Mouse (Mus musculus) MEL (cell line): ENCODE results near the gene Brsk2. TPM values are rescaled to one million over a fixed set of nuclear protein-coding genes. Genes with fewer than 3 reads are reported as not detected.

Experiments
- DNase-seq: peaks from one replicate; pipeline ENCODE4 v3.0.0; 2011; ENCODE audit warnings: low read depth, low spot score
- H3K27ac ChIP-seq: 2 replicates; pipeline ENCODE4 v1.5.1; 2012; ENCODE audit warnings: low read depth, mild to moderate bottlenecking, control low read depth, low read length, moderate library complexity; ENCODE audit not compliant: control insufficient read depth
- H3K27me3 ChIP-seq, 2 experiments: fragments of 150-350 bp in 1 of 2; sonication (generic) in 1 of 2; 2 replicates each; pipeline ENCODE4 v1.6.1; 2012; ENCODE audit warnings: low read length in 2 of 2, mild to moderate bottlenecking in 2 of 2, improper control_type of control experiment in 1 of 2, moderate library complexity in 1 of 2; ENCODE audit not compliant: insufficient read depth in 2 of 2, control insufficient read depth in 1 of 2
- H3K36me3 ChIP-seq, 2 experiments: 2 replicates each; pipeline ENCODE4 v1.6.1; 2012 to 2014; ENCODE audit warnings: low read length in 2 of 2, improper control_type of control experiment in 1 of 2, inconsistent platforms in 1 of 2, mild to moderate bottlenecking in 1 of 2; ENCODE audit not compliant: insufficient read depth in 2 of 2, control insufficient read depth in 1 of 2
- H3K4me1 ChIP-seq, 2 experiments: fragments of 150-350 bp in 1 of 2; sonication (generic) in 1 of 2; 2 replicates each; pipeline ENCODE4 v1.6.1; 2012; ENCODE audit warnings: low read length in 2 of 2, improper control_type of control experiment in 1 of 2, mild to moderate bottlenecking in 1 of 2; ENCODE audit not compliant: insufficient read depth in 2 of 2, control insufficient read depth in 1 of 2
- H3K4me3 ChIP-seq, 2 experiments: fragments of 150-350 bp in 1 of 2; sonication (generic) in 1 of 2; 2 replicates each; pipeline ENCODE4 v1.5.1; 2012; ENCODE audit warnings: low read depth in 2 of 2, low read length in 2 of 2, mild to moderate bottlenecking in 2 of 2, moderate library complexity in 2 of 2, control low read depth in 1 of 2, improper control_type of control experiment in 1 of 2; ENCODE audit not compliant: control insufficient read depth in 1 of 2, insufficient read depth in 1 of 2
- H3K79me2 ChIP-seq: 2 replicates; pipeline ENCODE4 v1.6.1; 2012; ENCODE audit warnings: mild to moderate bottlenecking, low read length, moderate library complexity; ENCODE audit not compliant: control insufficient read depth, poor library complexity, insufficient read depth
- H3K9ac ChIP-seq: 2 replicates; pipeline ENCODE4 v1.6.1; 2012; ENCODE audit warnings: low read depth, mild to moderate bottlenecking, control low read depth, low read length, moderate library complexity; ENCODE audit not compliant: control insufficient read depth, poor library complexity, severe bottlenecking
- H3K9me3 ChIP-seq: fragments of 150-350 bp; sonication (generic); replicated peaks from 2 replicates; pipeline ENCODE4 v1.6.1; 2012; ENCODE audit warnings: mild to moderate bottlenecking, low read length, improper control_type of control experiment, moderate library complexity; ENCODE audit not compliant: insufficient read depth
- CTCF ChIP-seq, 3 experiments: IDR thresholded peaks in 2 of 3; conservative IDR thresholded peaks in 1 of 3; 2 replicates each; pipeline ENCODE4 v1.5.1; 2011 to 2012; ENCODE audit warnings: low read length in 3 of 3, low read depth in 2 of 3, mild to moderate bottlenecking in 2 of 3, improper control_type of control experiment in 1 of 3, inconsistent platforms in 1 of 3, mixed read lengths in 1 of 3, moderate library complexity in 1 of 3; ENCODE audit not compliant: control insufficient read depth in 1 of 3, insufficient read depth in 1 of 3, poor library complexity in 1 of 3, severe bottlenecking in 1 of 3
- EP300 ChIP-seq, 2 experiments: IDR thresholded peaks; 2 replicates each; pipeline ENCODE4 v1.6.1; 2011; ENCODE audit warnings: improper control_type of control experiment in 2 of 2, low read length in 2 of 2, low read depth in 1 of 2, mild to moderate bottlenecking in 1 of 2
- ETS1 ChIP-seq: IDR thresholded peaks from 2 replicates; pipeline ENCODE4 v1.6.1; 2012; ENCODE audit warnings: low read depth, mild to moderate bottlenecking, inconsistent platforms, low read length, improper control_type of control experiment, moderate library complexity
- GABPA ChIP-seq: IDR thresholded peaks from 2 replicates; pipeline ENCODE4 v1.6.1; 2012; ENCODE audit warnings: low read depth, mild to moderate bottlenecking, inconsistent platforms, low read length, improper control_type of control experiment, moderate library complexity
- GATA1 ChIP-seq: IDR thresholded peaks from 2 replicates; pipeline ENCODE4 v1.6.1; 2011; ENCODE audit warnings: low read depth, low read length, improper control_type of control experiment
- HCFC1 ChIP-seq: IDR thresholded peaks from 2 replicates; pipeline ENCODE4 v1.6.1; 2012; ENCODE audit warnings: low read depth, mild to moderate bottlenecking, inconsistent platforms, low read length, improper control_type of control experiment, moderate library complexity
- JUND ChIP-seq: IDR thresholded peaks from 2 replicates; pipeline ENCODE4 v1.6.1; 2011; ENCODE audit warnings: low read depth, mild to moderate bottlenecking, improper control_type of control experiment, low read length
- KAT2A ChIP-seq: conservative IDR thresholded peaks from 2 replicates; pipeline ENCODE4 v1.6.1; 2012; ENCODE audit warnings: low read depth, low read length, improper control_type of control experiment, inconsistent platforms
- MEF2A ChIP-seq: IDR thresholded peaks from 2 replicates; pipeline ENCODE4 v1.6.1; 2014; ENCODE audit warnings: low read depth, mild to moderate bottlenecking, inconsistent platforms, low read length, improper control_type of control experiment; ENCODE audit not compliant: poor library complexity, insufficient replicate concordance, severe bottlenecking; ENCODE audit errors: extremely low read depth
- MYB ChIP-seq: IDR thresholded peaks from 2 replicates; pipeline ENCODE4 v1.6.1; 2011; ENCODE audit warnings: mild to moderate bottlenecking, low read depth, low read length, improper control_type of control experiment
- MYC ChIP-seq: IDR thresholded peaks from 2 replicates; pipeline ENCODE4 v1.6.1; 2011; ENCODE audit warnings: low read depth, mild to moderate bottlenecking, low read length, improper control_type of control experiment, moderate library complexity
- POLR2A ChIP-seq, 2 experiments: IDR thresholded peaks; 2 replicates each; pipeline ENCODE4 v1.6.1; 2011 to 2012; ENCODE audit warnings: low read length in 2 of 2, mild to moderate bottlenecking in 2 of 2, control low read depth in 1 of 2, improper control_type of control experiment in 1 of 2, low read depth in 1 of 2, moderate library complexity in 1 of 2; ENCODE audit not compliant: control insufficient read depth in 1 of 2, insufficient read depth in 1 of 2, poor library complexity in 1 of 2
- POLR2AphosphoS2 ChIP-seq: IDR thresholded peaks from 2 replicates; pipeline ENCODE4 v1.6.1; 2011; ENCODE audit warnings: low read length, improper control_type of control experiment
- POLR2AphosphoS5 ChIP-seq: IDR thresholded peaks from 2 replicates; pipeline ENCODE4 v1.6.1; 2012; ENCODE audit warnings: low read depth, borderline replicate concordance, mild to moderate bottlenecking, inconsistent platforms, low read length, moderate library complexity, mixed read lengths
- RCOR1 ChIP-seq: IDR thresholded peaks from 2 replicates; pipeline ENCODE4 v1.6.1; 2012; ENCODE audit warnings: low read depth, mild to moderate bottlenecking, inconsistent platforms, low read length, improper control_type of control experiment
- TAL1 ChIP-seq: IDR thresholded peaks from 2 replicates; pipeline ENCODE4 v1.6.1; 2012; ENCODE audit warnings: mild to moderate bottlenecking, inconsistent platforms, low read length, moderate library complexity, mixed read lengths
- UBTF ChIP-seq: IDR thresholded peaks from 2 replicates; pipeline ENCODE4 v1.6.1; 2012; ENCODE audit warnings: low read depth, mild to moderate bottlenecking, inconsistent platforms, low read length, improper control_type of control experiment, moderate library complexity, borderline replicate concordance; ENCODE audit not compliant: insufficient read depth
- USF1 ChIP-seq: IDR thresholded peaks from 2 replicates; pipeline ENCODE4 v1.6.1; 2014; ENCODE audit warnings: low read depth, mild to moderate bottlenecking, inconsistent platforms, low read length, improper control_type of control experiment, moderate library complexity
- ZC3H11A ChIP-seq: IDR thresholded peaks from 2 replicates; pipeline ENCODE4 v1.6.1; 2012; ENCODE audit warnings: low read depth, mild to moderate bottlenecking, inconsistent platforms, low read length, improper control_type of control experiment
- ZNF384 ChIP-seq: IDR thresholded peaks from 2 replicates; pipeline ENCODE4 v1.6.1; 2012; ENCODE audit warnings: low read depth, mild to moderate bottlenecking, inconsistent platforms, low read length, improper control_type of control experiment
- polyA plus RNA-seq, 2 experiments: library from polyadenylated mRNA; stranded (reverse) in 1 of 2; unstranded in 1 of 2; fragments of >175 nt in 1 of 2; fragments of >200 nt in 1 of 2; gene quantifications; 2 replicates each; pipeline versions ENCODE4 v1.2.1 to v1.2.4; 2012; ENCODE audit warnings: low replicate concordance in 2 of 2, low read depth in 1 of 2; ENCODE audit not compliant: insufficient read length in 2 of 2, insufficient read depth in 1 of 2, missing spikeins in 1 of 2
- total RNA-seq: library from RNA; depleted of rRNA; stranded (reverse); fragments of 300-350 nt; gene quantifications from 2 replicates; pipeline ENCODE4 v1.2.3, GENCODE M21; 2012

Brsk2 gene
- total and polyA plus RNA-seq, 3 experiments, result 0.13 to 0.19 TPM; not detected in 1

DNA sequence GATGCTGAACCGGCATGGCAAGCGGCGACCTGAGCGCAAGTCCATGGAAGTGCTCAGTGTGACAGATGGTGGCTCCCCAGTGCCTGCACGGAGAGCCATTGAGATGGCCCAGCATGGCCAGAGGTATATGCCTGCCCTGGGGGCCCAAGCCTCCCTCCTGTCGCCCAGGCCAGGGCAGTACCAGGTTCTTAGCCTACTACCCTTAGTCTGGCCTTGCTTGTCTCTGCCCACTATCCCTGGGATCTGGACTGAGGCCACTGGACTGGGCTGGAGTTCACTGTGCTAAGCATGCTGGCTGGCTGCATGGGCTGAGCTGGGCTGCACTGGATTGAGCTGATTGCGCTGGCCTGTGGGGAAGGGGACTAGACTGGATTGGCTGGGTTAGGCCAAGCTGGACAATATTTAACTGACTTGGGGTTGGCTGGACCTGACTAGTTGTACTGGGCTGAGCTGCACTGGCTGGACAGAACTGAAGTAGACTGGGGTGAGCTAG, 38.8 kb downstream of the Brsk2 start:
- Histone ChIP-seq H3K9ac (no peak overlapping the region), H3K27me3 (no peaks in the 10 kb centered on the region), H3K27ac (no peak overlapping the region), H3K4me1 (no peaks in the 10 kb centered on the region), H3K36me3 (no peaks in the 10 kb centered on the region), H3K9me3 (no peaks in the 10 kb centered on the region), H3K79me2 (no peaks in the 10 kb centered on the region), H3K4me3 (no peak overlapping the region)
- TF ChIP-seq JUND, result no peak
- TF ChIP-seq HCFC1, result no peak
- no peak for TF ChIP-seq ETS1
- TF ChIP-seq MYB, result no peak
- TF ChIP-seq TAL1, result no peak
- no peak for TF ChIP-seq ZNF384
- no peak for TF ChIP-seq MEF2A
- DNase-seq, result no peak

DNA sequence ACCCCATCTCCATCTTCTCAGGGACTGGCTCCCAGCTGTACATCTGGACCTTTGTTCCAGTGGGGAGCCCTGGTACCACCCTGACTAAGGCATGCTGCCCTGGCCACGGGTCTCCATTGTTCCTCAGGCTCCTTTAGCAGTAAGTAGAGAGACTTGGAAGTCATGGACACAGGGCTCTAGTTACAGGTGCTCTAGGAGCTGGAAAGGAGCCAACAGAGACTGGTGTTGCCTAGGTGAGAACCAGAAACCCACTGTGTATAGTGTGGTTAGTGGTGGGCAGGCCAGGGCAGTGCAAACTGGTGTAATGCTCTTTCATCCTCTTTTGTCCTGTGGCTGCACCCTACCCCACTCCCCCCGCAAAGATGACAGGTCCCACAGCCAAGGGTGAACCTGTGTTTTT, 41.6 kb downstream of the Brsk2 start:
- no peak overlapping the region for H3K9ac ChIP-seq
- no peaks in the 10 kb centered on the region; a peak in 1 of 4 replicates for H3K27me3 ChIP-seq
- H3K9me3 ChIP-seq, result no peaks in the 10 kb centered on the region
- H3K36me3 ChIP-seq, result no peaks in the 10 kb centered on the region
- H3K79me2 ChIP-seq, result no peaks in the 10 kb centered on the region
- no peak for DNase-seq
- H3K4me3 ChIP-seq, result no peak overlapping the region
- H3K4me1 ChIP-seq, result no peaks in the 10 kb centered on the region
- TF ChIP-seq POLR2A (IDR thresholded peaks at IDR 0.05; ENCODE audit: control insufficient read depth in 1 of 2, insufficient read depth in 1 of 2, low read depth in 1 of 2, low read length in 2 of 2, poor library complexity in 1 of 2) (no peak), ETS1 (no peak), RCOR1 (no peak), POLR2AphosphoS5 (no peak), USF1 (no peak), GATA1 (no peak), POLR2AphosphoS2 (no peak), MYC (no peak), ZNF384 (no peak), CTCF (IDR thresholded peaks at IDR 0.05 in 2 of 3, conservative IDR thresholded peaks at IDR 0.05 in 1 of 3; ENCODE audit: control insufficient read depth in 1 of 3, insufficient read depth in 1 of 3, low read depth in 2 of 3, low read length in 3 of 3, poor library complexity in 1 of 3, severe bottlenecking in 1 of 3) (no peak), EP300 (IDR thresholded peaks at IDR 0.05; ENCODE audit: low read depth in 1 of 2, low read length in 2 of 2) (no peak), KAT2A (no peak), GABPA (no peak), UBTF (no peak), ZC3H11A (no peak)
- no peak overlapping the region for H3K27ac ChIP-seq
